Mouse (Mus musculus) ES-Bruce4 (cell line): ENCODE measurements around the gene Mylpf.

Experiments used
- CTCF ChIP-seq: IDR thresholded peaks from one replicate; pipeline ENCODE4 v1.8.1; 2011; ENCODE audit warnings: low read depth, low read length
- EP300 ChIP-seq: IDR thresholded peaks from 2 replicates; pipeline ENCODE4 v1.6.1; 2011; ENCODE audit warnings: low read depth, low read length; ENCODE audit not compliant: insufficient read depth
- POLR2A ChIP-seq: IDR thresholded peaks from one replicate; pipeline ENCODE4 v1.8.1; 2011; ENCODE audit warnings: low read length; ENCODE audit not compliant: insufficient read depth

- TF ChIP-seq CTCF = no peak
- TF ChIP-seq EP300 = no peak
- no peak for TF ChIP-seq POLR2A
Measured at GRCm38 (mm10) chr7:127192989-127193388, 15.7 kb upstream of the Mylpf start.
